Mouse (Mus musculus) embryonic facial prominence, embryonic 10.5 days (tissue): Measurements from ENCODE around the gene D10Jhu81e. TPM values are rescaled to one million over a fixed set of nuclear protein-coding genes. Genes with fewer than 3 reads are reported as not detected.
A peak's percentile ranks its signal among the peaks of the same experiment; 100 is the strongest.

Source experiments
- DNase-seq: peaks from one replicate; pipeline ENCODE4 v3.0.0-alpha.2; 2017; ENCODE audit warnings: low spot score
- H3K27ac ChIP-seq: fragments of 300-500 bp; sonication (generic); replicated peaks from 2 replicates; pipeline ENCODE4 v1.5.1; 2016; ENCODE audit warnings: mild to moderate bottlenecking
- H3K27me3 ChIP-seq: fragments of 300-500 bp; sonication (generic); replicated peaks from 2 replicates; pipeline ENCODE4 v1.6.1; 2016; ENCODE audit warnings: low read depth, mild to moderate bottlenecking; ENCODE audit not compliant: poor library complexity, severe bottlenecking
- H3K36me3 ChIP-seq: fragments of 300-500 bp; sonication (generic); replicated peaks from 2 replicates; pipeline ENCODE4 v1.6.1; 2016; ENCODE audit warnings: mild to moderate bottlenecking, moderate library complexity
- H3K4me1 ChIP-seq: fragments of 300-500 bp; sonication (generic); 2 replicates; pipeline ENCODE4 v1.6.1; 2016
- H3K4me3 ChIP-seq: fragments of 300-500 bp; sonication (generic); 2 replicates; pipeline ENCODE4 v1.5.1; 2016; ENCODE audit warnings: mild to moderate bottlenecking, moderate library complexity
- H3K9me3 ChIP-seq: fragments of 300-500 bp; sonication (generic); 2 replicates; pipeline ENCODE4 v1.6.1; 2016; ENCODE audit warnings: mild to moderate bottlenecking
- WGBS: fragments of 180-500 bp; shearing (Covaris S2); methylation state at CpG from one replicate; pipeline ENCODE4 v1.1.7; 2016; 5-methylcytosine and 5-hydroxymethylcytosine counted together
- polyA plus RNA-seq: library from polyadenylated mRNA; unstranded; fragments of >200 nt; fragmentation: Nextera tagmentation; extraction: Ambion mirVana; gene quantifications from 2 replicates; pipeline ENCODE4 v1.2.1, GENCODE M21; 2016

Gene D10Jhu81e
- polyA plus RNA-seq, 1 experiment from 2014 or later: 17.6 TPM

DNA sequence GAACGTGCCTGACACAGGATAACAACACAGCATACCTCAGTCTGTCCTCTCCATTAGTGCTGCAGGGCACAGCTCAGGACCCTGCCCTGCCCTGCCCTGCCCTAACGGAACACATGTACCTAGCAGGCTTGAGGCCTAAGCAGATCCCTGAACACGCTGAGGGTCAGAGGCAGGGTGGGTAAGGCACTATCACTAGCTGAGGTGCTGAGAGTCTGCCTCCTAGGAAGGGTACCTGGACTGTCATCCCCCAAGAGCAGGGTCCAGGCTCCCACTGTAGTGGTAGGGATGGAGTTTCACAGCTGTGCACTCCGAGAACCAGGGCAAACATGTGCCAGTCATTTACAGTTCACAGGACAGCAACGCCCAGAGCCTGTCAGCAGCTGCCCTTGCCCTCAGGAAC, 4.9 kb upstream of the D10Jhu81e start:
- Histone ChIP-seq H3K9me3 (no peaks in the 10 kb centered on the region), H3K4me3 (no peak overlapping the region), H3K27ac (no peak overlapping the region), H3K4me1 (peaks cover 6% of the 10 kb centered on the region), H3K27me3 (no peaks in the 10 kb centered on the region), H3K36me3 (peaks cover 91% of the 10 kb centered on the region)
- 90% methylated on average over 5 of the region's 5 CpGs for WGBS
- no peak for DNase-seq

DNA sequence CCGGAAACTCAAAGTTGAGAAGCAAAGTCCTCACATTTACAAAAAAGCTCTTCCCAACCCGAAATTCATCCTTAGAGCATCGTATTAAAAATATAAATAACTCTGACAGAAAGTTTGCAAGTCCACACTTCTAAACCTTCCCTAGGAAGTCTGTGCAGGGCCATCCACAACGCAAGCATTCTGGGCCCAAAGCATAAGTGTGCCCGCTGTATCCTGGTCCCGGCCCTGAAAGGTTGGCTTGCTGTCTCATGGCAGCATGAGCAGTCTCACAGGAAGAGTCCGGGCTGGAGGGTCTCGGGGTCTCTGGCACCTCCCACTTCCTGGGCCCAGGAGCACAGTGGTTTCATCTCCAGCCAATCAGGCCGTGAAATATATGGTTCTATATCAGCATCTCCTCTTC, 2.0 kb upstream of the D10Jhu81e start:
- 91% methylated on average over 9 of the region's 9 CpGs for WGBS
- DNase-seq: no peak
- Histone ChIP-seq H3K4me1 (peaks cover 19% of the 10 kb centered on the region), H3K36me3 (peaks cover 73% of the 10 kb centered on the region), H3K27ac (no peak overlapping the region), H3K9me3 (no peaks in the 10 kb centered on the region), H3K27me3 (no peaks in the 10 kb centered on the region), H3K4me3 (no peak overlapping the region)

DNA sequence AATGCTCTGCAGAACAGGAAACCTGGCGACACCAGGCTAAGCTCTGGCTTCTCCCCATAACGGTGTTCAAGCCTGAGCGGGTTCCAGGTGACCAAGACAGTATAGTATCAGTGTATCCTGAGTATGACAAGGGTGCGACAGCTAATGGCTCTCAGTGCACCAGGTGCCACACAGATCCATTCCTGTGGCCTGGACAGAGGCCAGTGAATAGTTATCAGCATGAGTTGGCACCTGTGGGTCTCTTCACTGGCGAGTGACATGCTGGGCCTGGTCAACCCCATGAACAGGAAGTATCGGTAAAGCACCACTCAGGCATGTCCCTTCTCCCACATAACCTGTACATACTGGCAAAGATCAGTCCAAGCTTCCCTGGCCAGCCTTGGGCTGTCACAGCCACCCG, 1.5 kb upstream of the D10Jhu81e start:
- no peak for DNase-seq
- peaks cover 73% of the 10 kb centered on the region for H3K36me3 ChIP-seq
- H3K4me1 ChIP-seq: peaks cover 19% of the 10 kb centered on the region
- WGBS: 91% methylated on average over 7 of the region's 7 CpGs
- H3K9me3 ChIP-seq: no peaks in the 10 kb centered on the region
- no peak overlapping the region for H3K4me3 ChIP-seq
- H3K27me3 ChIP-seq: no peaks in the 10 kb centered on the region
- H3K27ac ChIP-seq: no peak overlapping the region

DNA sequence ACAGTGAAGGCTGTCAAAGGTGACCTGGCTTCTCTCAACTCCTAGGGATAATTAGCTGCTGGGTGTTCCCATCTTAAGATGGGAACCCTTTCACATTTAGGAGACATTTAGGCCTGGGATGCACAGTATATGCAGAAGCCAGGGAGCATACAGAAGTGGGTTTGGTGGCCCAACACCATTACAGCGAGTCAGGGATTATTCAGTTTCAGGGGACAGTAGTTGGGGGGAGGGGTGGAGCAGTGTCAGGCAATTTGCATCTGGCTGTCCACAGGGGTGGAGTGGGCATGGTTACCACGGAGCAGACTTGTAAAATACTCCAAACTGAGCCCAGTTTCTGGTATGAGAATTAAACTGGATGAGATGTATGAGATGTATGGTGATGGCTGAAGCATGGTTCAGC, 863 bp upstream of the D10Jhu81e start:
- peaks cover 73% of the 10 kb centered on the region for H3K36me3 ChIP-seq
- DNase-seq: no peak
- 68% methylated on average over 2 of the region's 2 CpGs for WGBS

DNA sequence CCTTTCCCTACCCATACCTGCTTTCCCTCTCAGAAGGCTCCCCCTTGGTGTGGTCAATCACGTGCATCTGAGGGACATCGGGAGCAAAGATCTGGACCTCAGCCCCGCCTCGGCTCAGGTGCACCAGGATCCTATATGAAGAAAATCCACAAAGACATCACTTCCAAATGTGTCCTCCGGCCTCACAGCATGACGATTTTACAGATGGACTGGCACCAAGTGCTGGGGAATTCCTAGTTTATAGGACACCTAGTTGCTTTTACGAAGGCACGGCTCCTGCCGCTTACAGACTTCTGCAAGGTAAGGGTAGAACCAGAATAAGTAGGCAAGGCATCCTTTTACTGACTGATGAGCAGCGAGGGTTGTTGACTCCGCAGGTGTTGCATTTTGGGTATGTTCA, 790 bp downstream of the D10Jhu81e start:
- Histone ChIP-seq H3K27ac (peak overlapping the region; percentile 92), H3K9me3 (no peaks in the 10 kb centered on the region), H3K36me3 (peaks cover 71% of the 10 kb centered on the region), H3K4me3 (peak overlapping the region; percentile 89), H3K27me3 (no peaks in the 10 kb centered on the region), H3K4me1 (peaks cover 19% of the 10 kb centered on the region)
- no peak for DNase-seq
- WGBS: 88% methylated on average over 11 of the region's 11 CpGs

More for the DNA sequence above, 863 bp upstream of the D10Jhu81e start:
- Histone ChIP-seq H3K27ac (peak overlapping the region; percentile 92; the same call in 1 of the 2 replicates), H3K27me3 (no peaks in the 10 kb centered on the region), H3K4me1 (peaks cover 19% of the 10 kb centered on the region), H3K9me3 (no peaks in the 10 kb centered on the region), H3K4me3 (peak overlapping the region; percentile 89)

DNA sequence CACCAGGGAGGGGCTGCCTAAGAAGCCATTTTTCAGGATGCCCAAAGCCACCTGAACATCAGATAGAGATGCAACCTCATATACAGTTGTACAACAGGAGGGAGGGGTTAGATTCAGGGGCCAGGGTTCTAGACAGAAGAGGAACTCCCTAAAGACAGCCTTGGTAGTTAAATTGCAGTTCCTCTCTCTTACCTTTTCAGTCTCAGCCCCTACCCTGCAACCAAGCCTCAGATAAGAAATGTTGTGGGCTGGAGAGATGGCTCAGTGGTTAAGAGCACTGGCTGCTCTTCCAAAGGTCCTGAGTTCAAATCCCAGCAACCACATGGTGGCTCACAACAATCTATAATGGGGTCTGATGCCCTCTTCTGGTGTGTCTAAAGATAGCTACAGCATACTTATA, 1.8 kb downstream of the D10Jhu81e start:
- Histone ChIP-seq H3K9me3 (no peaks in the 10 kb centered on the region), H3K4me1 (peaks cover 19% of the 10 kb centered on the region), H3K36me3 (peaks cover 71% of the 10 kb centered on the region), H3K27ac (no peak overlapping the region), H3K27me3 (no peaks in the 10 kb centered on the region), H3K4me3 (no peak overlapping the region)
- no peak for DNase-seq

DNA sequence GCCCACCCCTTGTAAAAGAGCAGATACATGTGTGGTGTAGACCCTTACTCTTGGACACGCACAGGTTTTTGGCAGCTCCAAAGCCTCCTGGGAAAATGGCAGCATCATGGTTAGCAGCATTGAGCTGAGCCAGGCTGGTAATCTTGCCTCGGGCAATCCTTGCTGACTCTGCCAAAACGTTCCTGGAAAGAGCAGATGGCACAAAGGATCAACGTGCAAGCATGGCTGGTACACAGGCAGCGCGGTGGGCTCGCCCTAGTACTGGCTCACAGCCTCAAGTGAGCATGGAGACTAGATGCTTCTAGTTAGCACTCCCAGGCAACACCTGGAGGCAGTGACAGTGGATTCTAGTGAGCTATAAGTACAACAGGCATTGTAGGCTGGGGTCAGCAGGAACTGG, 2.2 kb downstream of the D10Jhu81e start:
- Histone ChIP-seq H3K36me3 (peaks cover 71% of the 10 kb centered on the region), H3K27ac (no peak overlapping the region), H3K9me3 (no peaks in the 10 kb centered on the region), H3K4me1 (peaks cover 19% of the 10 kb centered on the region), H3K27me3 (no peaks in the 10 kb centered on the region), H3K4me3 (no peak overlapping the region)
- DNase-seq: no peak
- WGBS: 90% methylated on average over 7 of the region's 7 CpGs

DNA sequence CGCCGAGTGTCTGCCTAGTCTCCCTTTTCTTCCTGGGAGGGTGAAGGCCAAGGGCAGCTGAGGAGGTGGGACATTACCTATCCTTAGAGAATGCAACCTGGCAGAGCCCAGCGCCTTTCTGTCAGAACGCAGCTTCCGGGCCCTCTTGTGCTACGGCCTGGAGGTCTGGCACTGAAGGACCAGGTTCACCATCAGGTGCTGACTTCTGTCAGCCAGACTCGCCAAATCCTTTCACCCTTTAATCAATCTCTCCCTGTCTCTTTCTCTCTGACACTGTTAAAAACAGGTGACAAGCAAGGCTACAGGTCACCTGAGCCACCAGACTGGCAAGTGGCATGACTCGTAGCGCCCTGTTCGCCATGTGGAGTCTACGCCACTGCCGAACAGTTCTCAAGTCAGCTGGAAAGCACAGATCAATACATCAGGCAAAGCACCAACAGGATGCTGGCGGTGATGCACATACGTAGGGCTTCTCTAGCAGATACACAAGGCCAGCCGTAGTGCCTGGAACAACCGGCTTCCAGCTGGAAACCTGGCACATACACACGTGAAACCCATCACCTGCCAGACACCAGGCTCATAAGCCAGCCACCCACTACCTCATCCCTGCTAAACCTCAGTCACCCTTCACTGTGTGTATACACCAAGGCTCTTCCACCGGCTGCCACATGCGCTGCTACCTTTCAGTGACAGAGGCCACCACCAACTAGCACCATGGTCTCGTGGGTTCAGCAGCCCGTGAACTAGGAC, 4.2 kb downstream of the D10Jhu81e start:
- H3K27me3 ChIP-seq: no peaks in the 10 kb centered on the region
- peaks cover 18% of the 10 kb centered on the region for H3K4me1 ChIP-seq
- no peak for DNase-seq
- peaks cover 68% of the 10 kb centered on the region for H3K36me3 ChIP-seq
- H3K4me3 ChIP-seq: no peak overlapping the region
- no peaks in the 10 kb centered on the region for H3K9me3 ChIP-seq
- 92% methylated on average over 21 of the region's 21 CpGs for WGBS
- H3K27ac ChIP-seq: no peak overlapping the region

DNA sequence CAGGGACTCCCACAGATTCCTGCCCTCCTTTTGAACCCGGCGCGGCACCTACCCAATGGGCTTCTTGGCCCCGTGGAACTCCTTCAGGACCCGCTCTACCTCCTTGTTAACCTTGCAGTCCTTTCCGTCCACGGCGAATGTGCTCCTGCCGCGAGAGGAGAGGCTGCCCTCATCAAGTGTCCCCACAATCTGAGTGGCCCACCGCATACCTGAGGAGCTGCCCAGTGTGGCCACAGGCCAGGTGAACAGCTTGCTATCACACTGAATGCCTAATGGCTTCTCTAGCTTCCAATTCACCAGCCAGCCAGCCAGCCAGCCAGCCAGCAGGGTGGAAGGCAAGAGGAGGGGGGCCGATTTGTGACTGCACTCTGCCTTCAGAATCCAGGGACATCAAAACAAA, 4.8 kb downstream of the D10Jhu81e start:
- peaks cover 14% of the 10 kb centered on the region for H3K4me1 ChIP-seq
- no peak overlapping the region for H3K4me3 ChIP-seq
- no peak overlapping the region for H3K27ac ChIP-seq
- peaks cover 69% of the 10 kb centered on the region for H3K36me3 ChIP-seq
- 94% methylated on average over 12 of the region's 12 CpGs for WGBS
- no peaks in the 10 kb centered on the region for H3K27me3 ChIP-seq
- no peaks in the 10 kb centered on the region for H3K9me3 ChIP-seq
- no peak for DNase-seq

DNA sequence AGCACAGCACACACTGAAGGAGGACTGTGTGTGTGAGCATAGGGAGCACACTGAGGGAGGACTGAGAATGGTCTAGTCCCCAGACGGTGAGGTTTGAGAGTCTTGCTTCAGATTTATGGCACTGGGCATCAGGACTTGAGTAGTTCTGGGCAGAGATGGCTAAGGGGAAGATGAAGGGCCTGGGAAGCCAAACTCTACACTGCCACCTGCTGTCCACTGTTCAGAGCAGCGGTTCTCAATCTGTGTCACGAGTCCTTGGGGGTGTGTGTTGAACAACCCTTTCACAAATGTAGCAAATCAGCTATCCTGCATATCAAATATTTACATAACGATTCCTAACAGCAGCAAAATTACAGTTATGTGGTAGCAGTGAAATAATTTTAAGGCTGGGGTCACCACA, 5.7 kb downstream of the D10Jhu81e start:
- peaks cover 17% of the 10 kb centered on the region for H3K4me1 ChIP-seq
- H3K36me3 ChIP-seq: peaks cover 69% of the 10 kb centered on the region
- H3K27ac ChIP-seq: no peak overlapping the region
- H3K27me3 ChIP-seq: no peaks in the 10 kb centered on the region
- 42% methylated on average over 4 of the region's 4 CpGs for WGBS
- DNase-seq: peak; percentile 69
- H3K4me3 ChIP-seq: no peak overlapping the region
- no peaks in the 10 kb centered on the region for H3K9me3 ChIP-seq

DNA sequence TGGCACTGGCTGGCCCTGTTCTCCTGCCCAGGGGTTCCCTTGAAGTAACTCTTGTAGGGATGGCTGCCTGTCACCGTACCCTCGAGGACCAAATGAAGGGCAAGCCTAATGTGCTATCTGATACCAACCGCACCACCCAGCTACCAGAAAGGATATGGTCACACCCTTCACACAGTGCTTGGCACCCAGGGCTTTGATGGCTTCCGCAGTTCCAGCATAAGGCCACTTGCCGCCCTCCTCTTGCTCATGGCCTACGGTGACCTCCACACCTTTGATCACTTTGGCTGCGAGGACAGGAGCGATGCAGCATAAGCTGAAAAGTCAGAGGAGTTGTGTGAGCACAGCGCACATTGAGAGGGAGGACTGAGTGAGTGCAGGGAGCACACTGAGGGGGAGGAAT, 6.3 kb downstream of the D10Jhu81e start:
- Histone ChIP-seq H3K4me3 (no peak overlapping the region), H3K36me3 (peaks cover 69% of the 10 kb centered on the region), H3K27me3 (no peaks in the 10 kb centered on the region), H3K4me1 (peaks cover 10% of the 10 kb centered on the region), H3K9me3 (no peaks in the 10 kb centered on the region), H3K27ac (no peak overlapping the region)
- 94% methylated on average over 9 of the region's 9 CpGs for WGBS
- DNase-seq: no peak

DNA sequence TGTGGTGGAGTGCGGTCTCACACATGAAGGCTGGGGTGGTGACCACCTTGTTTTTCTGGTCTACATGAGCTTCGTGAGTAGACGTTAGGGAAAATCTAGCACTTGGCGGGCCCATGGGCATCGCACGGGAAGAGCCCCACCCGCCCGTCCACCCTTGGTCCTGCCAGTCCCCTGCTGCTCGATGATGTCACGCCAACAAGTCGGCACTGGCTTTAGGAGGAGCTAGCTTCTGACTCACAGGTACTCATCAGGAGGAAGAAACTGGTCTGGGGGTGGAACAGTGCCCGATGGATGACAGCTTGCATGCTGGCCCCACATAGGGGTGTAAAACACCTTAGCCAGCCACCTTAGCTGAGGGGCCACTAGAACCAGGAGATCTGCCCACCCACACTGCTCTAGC, 6.9 kb downstream of the D10Jhu81e start:
- DNase-seq: no peak
- WGBS: 96% methylated on average over 12 of the region's 12 CpGs
- Histone ChIP-seq H3K4me3 (no peak overlapping the region), H3K9me3 (no peaks in the 10 kb centered on the region), H3K27me3 (no peaks in the 10 kb centered on the region), H3K27ac (no peak overlapping the region), H3K4me1 (peaks cover 9% of the 10 kb centered on the region), H3K36me3 (peaks cover 69% of the 10 kb centered on the region)

DNA sequence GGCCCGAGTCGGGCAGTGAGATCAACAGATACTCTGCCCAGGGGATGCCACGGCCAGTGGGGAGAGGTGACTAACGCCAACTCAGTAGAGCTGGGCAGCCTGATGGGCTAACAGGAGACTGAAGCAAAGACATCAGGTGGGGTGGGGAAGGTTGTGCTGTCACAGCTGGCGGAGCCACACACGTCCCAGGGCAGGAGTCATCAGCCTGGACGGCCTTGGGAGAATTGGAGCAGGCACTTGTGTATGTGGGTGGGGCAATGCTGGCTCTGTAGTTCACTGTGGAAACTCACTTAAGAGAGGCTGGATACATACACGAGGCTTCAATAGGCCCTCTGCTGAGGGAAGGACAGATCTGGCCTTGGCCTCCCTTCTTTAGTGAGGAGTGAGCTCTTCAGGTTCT, 8.5 kb downstream of the D10Jhu81e start:
- Histone ChIP-seq H3K4me1 (peaks cover 9% of the 10 kb centered on the region), H3K27ac (no peak overlapping the region), H3K36me3 (peaks cover 53% of the 10 kb centered on the region), H3K9me3 (no peaks in the 10 kb centered on the region), H3K27me3 (no peaks in the 10 kb centered on the region), H3K4me3 (no peak overlapping the region)
- DNase-seq: no peak
- 86% methylated on average over 8 of the region's 8 CpGs for WGBS
